Mouse (Mus musculus): ENCODE measurements around the gene Pirb.

Gene Pirb

DNA sequence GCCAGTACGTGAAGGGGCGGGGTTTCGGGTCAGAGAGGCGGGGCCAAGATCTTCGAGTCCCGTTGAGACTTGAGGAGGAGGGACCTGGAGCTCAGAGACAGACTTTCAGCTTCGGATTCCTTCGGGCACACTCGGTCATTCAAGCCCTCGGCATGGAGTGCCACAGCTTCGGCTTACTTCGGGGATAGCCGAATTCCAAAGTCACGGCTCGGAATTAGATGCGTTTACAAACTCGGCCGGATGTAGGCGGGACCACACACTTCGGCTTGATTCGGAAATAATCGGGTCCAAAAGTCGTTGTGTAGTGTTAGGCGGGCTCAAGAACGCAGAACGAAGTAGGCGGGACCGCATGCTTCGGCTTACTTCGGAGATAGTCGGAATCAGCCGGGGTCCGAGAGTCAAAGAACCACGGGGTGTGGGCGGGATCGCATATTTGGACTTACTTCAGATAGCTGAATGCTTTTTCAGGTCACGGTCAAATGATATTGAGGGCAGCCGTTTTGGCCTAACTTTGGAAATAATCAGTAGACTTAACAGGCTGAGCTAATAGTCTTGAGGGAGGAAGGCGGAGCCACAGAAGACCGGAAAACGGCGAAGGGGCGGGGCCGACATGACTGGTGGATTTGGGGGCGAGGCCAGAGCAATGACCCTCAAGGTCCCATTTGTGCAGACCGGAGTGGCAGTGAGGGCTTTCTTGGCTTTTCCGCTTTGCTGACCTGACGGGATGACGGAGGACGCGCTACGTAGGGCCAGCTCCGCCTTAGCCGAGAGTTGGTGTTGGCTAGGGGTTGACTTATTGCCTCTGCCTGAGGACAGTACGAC lies 27.0 kb downstream of the Pirb start, which contains the start of gene Mboat7:
Gene Mboat7, minus strand, starts transcription at position 537 of the 822 bp plus-strand sequence.
- DNase-seq (ENCODE audit: low read depth in 1 of 2, low spot score in 2 of 2) = peak; percentile 89 to 95

GRCm38 (mm10) chr7:3692382-3692986 lies 27.7 kb downstream of the Pirb start, which contains the start of gene Tsen34:
Tsen34 (plus strand) TSS chr7:3692863.
- no peak for DNase-seq (ENCODE audit: low read depth in 1 of 2, low spot score in 2 of 2)

DNA sequence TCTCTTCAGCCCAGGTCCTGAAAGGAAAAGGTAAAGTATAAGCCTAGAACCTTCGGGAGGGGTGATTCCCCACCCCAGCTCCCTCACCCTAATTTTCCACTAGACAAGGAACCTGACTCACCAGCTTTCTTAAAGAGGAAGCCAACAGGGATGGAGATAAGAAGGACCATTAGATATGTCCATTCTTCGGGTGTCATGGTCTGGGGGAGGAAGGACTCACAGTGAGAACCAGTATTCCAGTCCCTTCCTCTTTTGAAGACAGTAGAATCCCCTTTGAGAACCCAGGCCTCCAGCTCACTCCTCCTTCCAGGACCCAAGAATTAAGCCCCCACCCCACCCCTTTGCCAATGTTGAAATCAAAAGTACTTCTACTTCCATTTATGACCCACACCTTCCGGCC lies 28.3 kb downstream of the Pirb start:
- no peak for DNase-seq (ENCODE audit: low read depth in 1 of 2, low spot score in 2 of 2)

- no peak for DNase-seq (ENCODE audit: low read depth in 1 of 2, low spot score in 2 of 2)
Observed at GRCm38 (mm10) chr7:3685400-3686187, 34.6 kb downstream of the Pirb start.

DNA sequence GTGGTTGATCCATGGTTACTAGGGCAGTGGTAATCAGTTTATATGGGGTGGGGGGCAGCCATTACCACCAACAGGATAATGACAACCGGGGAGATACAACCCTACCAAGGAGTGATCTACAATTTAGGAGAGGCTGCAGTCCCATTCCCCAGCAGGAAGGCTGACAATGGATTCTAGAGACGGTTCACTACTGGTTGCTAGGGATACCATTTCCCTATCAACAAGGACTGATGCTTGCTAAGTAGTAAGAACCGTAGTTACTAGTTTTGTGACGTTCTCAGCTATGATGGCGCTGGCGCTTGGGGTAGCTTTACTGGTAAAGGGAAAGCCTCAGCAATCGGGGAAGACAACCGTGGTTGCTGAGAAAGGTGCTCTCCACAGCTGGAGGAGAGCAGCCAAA lies 35.5 kb downstream of the Pirb start:
- DNase-seq (ENCODE audit: low read depth in 1 of 2, low spot score in 2 of 2) = no peak

DNA sequence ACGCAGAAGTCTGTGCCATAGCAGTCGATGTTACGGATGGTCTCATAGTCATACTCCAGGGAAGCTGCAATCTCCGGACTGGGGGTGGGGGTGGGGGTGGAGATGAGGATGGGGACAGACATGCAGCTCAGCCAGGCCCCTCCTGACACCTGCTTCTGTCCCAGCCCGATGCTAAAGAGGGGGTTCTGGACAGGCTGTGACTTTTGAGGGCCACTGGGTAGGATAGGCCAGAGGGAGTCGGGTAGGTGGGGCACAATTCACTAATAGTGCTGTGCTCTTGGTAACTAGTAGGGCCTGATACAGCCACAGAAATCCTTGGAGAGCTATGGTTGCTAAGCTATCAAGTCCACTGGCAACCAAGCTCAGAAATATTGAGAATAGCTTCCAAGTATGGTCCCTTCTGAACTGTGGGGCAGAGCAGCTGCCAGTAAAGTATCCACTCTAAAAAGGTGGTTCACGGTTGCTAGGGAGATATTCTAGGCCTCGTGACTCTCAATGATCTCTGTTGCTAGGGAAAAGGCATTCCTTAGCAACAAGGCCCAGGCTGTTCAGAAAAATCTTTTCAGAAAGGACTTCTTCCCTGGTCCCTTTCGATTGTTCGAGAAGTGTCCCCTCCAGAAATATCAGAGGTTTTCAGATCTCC lies 36.2 kb downstream of the Pirb start:
- no peak for DNase-seq (ENCODE audit: low read depth in 1 of 2, low spot score in 2 of 2)

GRCm38 (mm10) chr7:3677342-3677741 lies 42.8 kb downstream of the Pirb start, which contains the start of gene Tmc4:
Tmc4 (minus strand) TSS chr7:3677553.
- no peak for DNase-seq (ENCODE audit: low read depth in 1 of 2, low spot score in 2 of 2)

- DNase-seq (ENCODE audit: low read depth in 1 of 2, low spot score in 2 of 2) = no peak
Observed at GRCm38 (mm10) chr7:3676371-3676770, 43.8 kb downstream of the Pirb start.

GRCm38 (mm10) chr7:3675228-3675548 lies 45.0 kb downstream of the Pirb start:
- DNase-seq (ENCODE audit: low read depth in 1 of 2, low spot score in 2 of 2) = no peak

DNA sequence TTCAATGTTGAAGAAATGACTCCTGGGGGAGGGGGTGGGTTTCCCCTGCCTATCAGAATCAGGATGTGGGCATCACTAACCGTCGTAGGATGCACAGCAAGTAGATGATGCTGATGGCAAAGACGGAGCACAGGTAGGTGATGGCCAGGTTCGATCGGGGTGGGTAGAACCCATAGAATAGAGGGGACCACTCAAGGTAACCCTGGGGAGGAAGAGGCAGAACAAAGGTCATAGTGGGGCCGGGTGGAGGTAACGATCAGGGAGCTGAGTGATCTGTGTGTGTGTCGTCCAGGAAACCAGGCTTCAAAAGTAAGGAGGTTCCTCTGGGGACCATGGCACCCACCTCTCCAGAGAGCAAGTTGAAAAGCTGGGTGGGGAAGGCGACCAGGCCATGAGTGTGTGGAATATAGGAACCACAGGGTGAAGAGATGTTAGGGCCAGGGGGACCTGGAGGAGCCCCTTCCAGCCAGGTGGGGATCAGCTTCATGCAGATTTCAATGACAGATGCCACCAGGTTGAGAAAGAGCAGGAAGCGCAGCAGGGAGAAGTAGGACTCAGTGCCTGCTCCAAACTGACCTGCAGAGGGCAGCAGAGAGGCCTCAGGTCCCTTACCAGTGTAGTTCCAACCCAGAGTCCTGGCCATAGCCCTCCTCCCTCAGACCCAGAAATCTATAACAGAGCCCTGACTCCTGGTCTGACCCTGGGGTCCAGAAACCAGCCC lies 45.5 kb downstream of the Pirb start:
- DNase-seq (ENCODE audit: low read depth in 1 of 2, low spot score in 2 of 2) = peak; percentile 52 to 65

GRCm38 (mm10) chr7:3666921-3667391 lies 53.2 kb downstream of the Pirb start:
- DNase-seq (ENCODE audit: low read depth in 1 of 2, low spot score in 2 of 2) = no peak

GRCm38 (mm10) chr7:3665215-3666114 lies 54.7 kb downstream of the Pirb start, which contains the start of gene Leng1:
Leng1 (minus strand) TSS chr7:3665840.
- DNase-seq (ENCODE audit: low read depth in 1 of 2, low spot score in 2 of 2) = peak; percentile 89 to 92

DNA sequence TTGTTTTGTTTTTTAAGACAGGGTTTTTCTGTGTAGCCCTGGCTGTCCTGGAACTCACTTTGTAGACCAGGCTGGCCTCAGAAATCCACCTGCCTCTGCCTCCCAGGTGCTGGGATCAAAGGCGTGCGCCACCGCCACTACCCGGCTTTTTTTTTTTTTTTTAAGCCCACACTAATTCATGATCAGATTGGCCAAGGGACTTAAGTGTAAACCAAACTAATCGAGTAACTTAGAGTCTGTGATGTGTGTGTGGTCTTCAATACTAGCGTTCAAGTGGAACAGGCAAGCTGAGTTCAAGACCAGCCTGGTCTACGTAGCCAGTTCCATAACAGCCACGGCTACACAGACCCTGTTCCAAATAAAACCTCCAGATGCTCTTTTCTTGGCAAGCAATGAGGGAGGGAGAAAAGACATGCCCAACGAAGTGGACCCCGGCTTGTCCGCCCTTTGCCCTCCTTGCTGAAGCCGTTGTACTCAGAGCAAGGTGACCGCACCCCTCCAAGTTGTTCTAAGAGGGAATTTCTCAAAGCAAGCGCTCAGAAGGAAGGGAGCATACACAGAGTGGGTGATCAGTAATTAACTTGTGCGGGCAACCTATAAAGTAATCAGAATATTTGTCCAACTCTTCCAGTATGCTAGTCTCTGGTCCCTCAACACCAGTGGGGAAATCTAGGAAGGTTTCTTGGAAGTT lies 55.5 kb downstream of the Pirb start:
- no peak for DNase-seq (ENCODE audit: low read depth in 1 of 2, low spot score in 2 of 2)

All from monocyte, adult 2 months (primary cell).